Mouse (Mus musculus) left cerebral cortex, adult 6 months (tissue): ENCODE results near the gene Nnat. TPM values are rescaled to one million over a fixed set of nuclear protein-coding genes. Genes with fewer than 3 reads are reported as not detected.

Experiments
- long read RNA-seq, 2 experiments: library from polyadenylated mRNA; unstranded; transcript quantifications; one replicate each; pipeline ENCODE4 v2.0.0; 2019 to 2020
- polyA plus RNA-seq: library from polyadenylated mRNA; unstranded; fragments of <200 nt; fragmentation: Nextera tagmentation; gene quantifications from 2 replicates; pipeline ENCODE4 v1.2.3, GENCODE M21; 2021

Gene Nnat
- polyA plus RNA-seq, result 90.7 and 92.2 TPM in 2 replicates
- long read RNA-seq, experiment 1, transcript Nnat-202 (3 exons, 1,213 nt), result minor isoform, 42 of 108 reads
- long read RNA-seq, experiment 1, transcript Nnat-205 (2 exons, 1,146 nt), result major isoform, 46 of 108 reads
- long read RNA-seq, experiment 1, partial matches to known transcripts, result 1 of 108 reads
- long read RNA-seq, experiment 1, other reads (novel, unspliced or antisense), result 13 of 108 reads
- long read RNA-seq, experiment 2, transcript Nnat-205 (2 exons, 1,146 nt), result major isoform, 22 of 72 reads
- long read RNA-seq, experiment 2, transcript Nnat-202 (3 exons, 1,213 nt), result minor isoform, 18 of 72 reads
- long read RNA-seq, experiment 2, partial matches to known transcripts, result 0 of 72 reads
- long read RNA-seq, experiment 2, other reads (novel, unspliced or antisense), result 31 of 72 reads

DNA sequence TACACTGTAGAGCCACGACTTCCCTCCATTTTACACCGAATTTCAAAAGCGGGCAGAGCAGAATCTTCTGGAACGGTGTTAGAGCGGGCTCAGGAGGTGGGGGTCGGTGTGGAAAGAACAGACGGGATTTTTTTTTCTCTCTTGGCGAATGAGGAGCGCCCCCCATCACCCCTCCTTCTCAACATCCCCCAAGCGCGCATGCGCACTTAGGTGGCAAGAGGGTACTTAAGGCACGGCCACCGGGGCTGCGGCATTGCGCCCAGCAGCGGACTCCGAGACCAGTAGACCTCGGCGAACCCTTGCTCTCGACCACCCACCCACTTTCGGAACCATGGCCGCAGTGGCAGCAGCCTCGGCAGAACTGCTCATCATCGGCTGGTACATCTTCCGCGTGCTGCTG, at the start of gene Nnat:
TSS of gene Nnat (plus strand) at position 221 of the 400 bp plus-strand sequence.

DNA sequence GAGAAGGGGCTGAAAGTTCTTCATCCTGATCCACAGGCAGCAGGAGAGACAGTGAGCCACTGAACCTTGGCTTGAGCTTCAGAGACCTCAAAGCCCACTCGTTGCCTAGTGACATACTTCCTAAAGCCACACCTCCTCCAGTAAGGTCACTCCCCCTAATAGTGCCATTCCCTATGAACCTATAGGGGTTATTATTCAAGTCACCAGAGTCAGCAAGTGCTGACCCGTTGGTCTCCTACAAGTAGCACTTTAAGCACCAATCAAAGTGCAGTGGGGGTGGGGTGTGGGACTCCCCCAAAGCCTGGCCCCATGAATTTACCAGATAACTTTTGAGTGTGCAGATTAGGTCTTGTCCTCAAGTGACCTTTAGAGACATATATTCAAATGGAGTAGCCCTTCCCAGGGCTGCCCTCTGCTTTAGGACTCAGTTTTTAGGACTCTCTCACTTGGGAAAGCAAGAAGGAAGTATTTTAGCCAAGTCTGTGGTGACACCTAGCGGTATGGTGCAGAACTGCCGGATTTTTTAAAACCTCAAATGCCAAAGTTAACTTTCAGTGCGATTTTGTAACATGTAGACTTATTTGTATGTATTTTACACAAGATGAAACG, 11.4 kb downstream of the Nnat start, which contains the start of gene Blcap:
TSS of gene Blcap (minus strand) at position 51 of the 609 bp plus-strand sequence.

Other genes starting within 250 kb of the Nnat start
- gene Ghrh, start 212.6 kb upstream of the Nnat start, polyA plus RNA-seq, result 0.46 TPM in 1 of 2 replicates, not detected in the other
- 102 and 115 TPM in 2 replicates for gene Manbal, start 192.5 kb upstream of the Nnat start, polyA plus RNA-seq
- gene Src, start 141.6 kb upstream of the Nnat start, polyA plus RNA-seq, result 10.9 and 36.6 TPM in 2 replicates
- 94.7 and 99.7 TPM in 2 replicates for gene Blcap, start 11.2 kb downstream of the Nnat start, polyA plus RNA-seq
- gene Ctnnbl1, start 177.3 kb downstream of the Nnat start, polyA plus RNA-seq, result 30.9 and 38.2 TPM in 2 replicates